Mouse (Mus musculus) layer of hippocampus, postnatal 10 days (tissue): ENCODE data around the gene Edf1. TPM values are rescaled to one million over a fixed set of nuclear protein-coding genes. Genes with fewer than 3 reads are reported as not detected.
"Not testable (repeated sequence)": the region's sequence is repeated elsewhere in the genome, so short reads cannot be mapped to it uniquely, and the experiment has no call there.

Source experiments
- DNase-seq, 2 experiments: peaks; one replicate each; pipeline ENCODE4 v3.0.0; 2021; ENCODE audit warnings: low spot score in 2 of 2
- long read RNA-seq: library from polyadenylated mRNA; stranded (forward); transcript quantifications from one replicate; pipeline ENCODE4 v2.0.0, GENCODE M21; 2023
- total RNA-seq, 2 experiments: library from RNA; stranded (reverse); gene quantifications; 2 replicates each; pipeline ENCODE4 v1.2.3; 2021

Edf1 gene
- total RNA-seq = 100 to 1,000 TPM; 232 to 242 TPM
- long read RNA-seq, transcript Edf1-201 (5 exons, 722 nt) = major isoform, 244 of 277 reads
- long read RNA-seq, transcript Edf1-205 (4 exons, 765 nt) = minor isoform, 9 of 277 reads
- long read RNA-seq, partial matches to known transcripts = 0 of 277 reads
- long read RNA-seq, other reads (novel, unspliced or antisense) = 17 of 277 reads

DNA sequence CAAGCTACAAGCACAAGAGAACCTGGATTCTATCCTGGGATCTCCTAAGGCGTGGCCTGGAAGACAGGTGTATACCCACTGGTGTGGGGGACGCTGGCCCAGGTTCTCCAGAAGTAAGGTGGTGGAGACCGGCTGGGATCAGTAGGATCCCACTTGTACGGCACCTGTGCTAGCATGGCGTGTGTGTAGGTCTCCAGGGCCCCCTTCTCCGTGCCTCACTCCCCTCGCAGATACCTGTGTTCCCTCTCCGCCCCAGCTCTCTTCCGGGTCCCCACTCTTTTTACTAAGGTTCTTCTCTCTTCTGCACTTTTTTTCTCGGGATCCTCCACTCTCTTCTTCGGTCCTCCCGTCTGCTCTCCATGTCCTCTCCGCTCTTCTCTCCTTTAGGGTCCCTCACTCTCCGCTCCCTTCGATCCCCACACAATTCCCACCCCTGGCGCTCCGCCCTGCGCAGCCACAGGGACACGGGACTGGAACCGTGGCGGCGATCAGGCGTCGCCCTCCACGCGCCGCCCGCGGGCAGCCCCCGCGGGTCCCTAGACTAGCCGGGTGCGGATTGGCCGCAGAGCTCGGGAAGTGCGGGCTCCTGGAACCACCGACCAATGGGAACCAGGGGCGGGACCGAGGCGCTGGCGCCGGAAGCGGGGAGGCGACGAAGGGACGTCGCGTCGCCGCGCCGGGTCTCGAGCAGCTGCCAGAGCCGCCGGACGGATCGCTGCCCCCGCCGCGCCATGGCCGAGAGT is at the start of gene Edf1:
Gene Edf1 (plus strand): TSS at position 627 of the 743 bp plus-strand sequence.
- DNase-seq = peak; percentile 93 to 96

GRCm38 (mm10) chr2:25509912-25510311 is 47.7 kb upstream of the Edf1 start:
- no peak for DNase-seq

DNA sequence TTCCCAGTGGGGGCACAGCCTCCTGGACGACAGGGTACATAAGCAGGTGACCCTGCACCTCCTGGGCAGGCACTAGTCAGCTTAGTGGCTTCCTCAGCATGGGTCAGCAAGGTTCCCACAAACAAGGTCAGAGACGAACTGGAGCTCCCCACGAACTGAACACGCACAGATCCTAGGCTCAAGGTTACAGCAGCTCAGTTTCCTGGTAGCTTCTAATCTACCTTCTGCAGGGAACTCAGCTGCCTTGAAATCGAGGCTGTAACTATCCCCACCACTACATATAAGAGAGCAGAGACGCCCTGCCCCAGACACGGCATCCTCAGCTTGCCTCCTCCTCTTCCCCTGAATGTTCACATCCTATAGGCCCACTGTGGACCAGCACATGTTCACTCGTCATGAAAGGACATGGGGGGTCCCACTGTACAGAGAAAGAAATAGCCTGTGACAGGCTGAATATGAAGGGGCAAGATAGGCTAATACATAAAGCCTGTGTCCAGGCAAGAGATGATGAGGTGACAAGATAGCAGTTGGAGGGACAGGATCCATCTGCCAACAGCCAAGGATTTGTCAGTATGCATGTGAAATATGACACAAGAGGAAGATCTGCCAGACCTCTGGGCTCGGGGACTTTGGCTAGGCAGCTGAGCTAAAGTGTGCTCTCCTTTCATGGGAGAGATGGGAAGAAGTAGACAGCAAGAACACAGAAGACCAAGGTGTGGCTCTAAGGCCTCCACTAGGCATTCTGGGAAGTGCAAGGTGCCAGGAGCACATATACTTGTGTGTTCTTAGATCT is 30.9 kb upstream of the Edf1 start:
- no peak for DNase-seq

GRCm38 (mm10) chr2:25533707-25534106 is 23.9 kb upstream of the Edf1 start:
- no peak for DNase-seq

GRCm38 (mm10) chr2:25534178-25534865 is 23.3 kb upstream of the Edf1 start:
- peak; percentile 44 to 47 for DNase-seq

DNA sequence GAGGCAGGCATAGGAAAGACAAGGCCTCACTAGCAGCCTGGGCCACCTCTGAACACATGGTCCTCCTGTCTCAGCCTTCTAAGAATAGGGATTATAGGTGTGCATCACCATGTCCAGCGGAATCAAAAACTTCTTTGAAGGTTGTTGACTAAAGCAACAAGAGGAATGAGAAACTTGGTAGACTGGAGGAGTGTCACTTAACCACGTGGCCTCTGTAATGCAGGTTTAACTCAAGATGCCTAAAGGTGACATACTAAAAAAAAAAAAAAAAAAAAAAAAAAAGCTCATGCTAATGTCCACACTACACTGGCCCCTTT is 22.8 kb upstream of the Edf1 start:
- DNase-seq = no peak

DNA sequence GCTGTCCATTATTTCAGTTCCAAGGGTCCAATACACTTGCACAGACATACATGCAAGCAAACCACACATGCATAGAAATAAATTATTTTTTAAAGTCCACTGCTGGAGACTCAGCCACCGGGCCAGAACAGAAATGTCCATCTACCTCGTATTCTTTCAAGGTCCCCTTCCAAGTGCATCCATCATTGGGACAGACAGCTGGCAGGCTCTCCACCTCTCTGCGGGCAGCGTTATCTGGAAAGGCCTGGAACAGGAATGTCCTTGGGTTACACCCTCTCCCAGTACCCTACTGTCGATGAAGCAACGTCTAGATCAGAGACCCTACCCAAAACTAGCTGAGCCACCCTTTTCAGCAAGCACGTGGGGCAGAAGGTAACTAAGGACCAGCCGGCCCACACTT is 21.1 kb upstream of the Edf1 start:
- no peak for DNase-seq

- no peak for DNase-seq
These were observed 17.1 kb upstream of the Edf1 start for GRCm38 (mm10) chr2:25540541-25540948.

- DNase-seq = no peak
These were observed 15.8 kb upstream of the Edf1 start for GRCm38 (mm10) chr2:25541644-25542367.

DNA sequence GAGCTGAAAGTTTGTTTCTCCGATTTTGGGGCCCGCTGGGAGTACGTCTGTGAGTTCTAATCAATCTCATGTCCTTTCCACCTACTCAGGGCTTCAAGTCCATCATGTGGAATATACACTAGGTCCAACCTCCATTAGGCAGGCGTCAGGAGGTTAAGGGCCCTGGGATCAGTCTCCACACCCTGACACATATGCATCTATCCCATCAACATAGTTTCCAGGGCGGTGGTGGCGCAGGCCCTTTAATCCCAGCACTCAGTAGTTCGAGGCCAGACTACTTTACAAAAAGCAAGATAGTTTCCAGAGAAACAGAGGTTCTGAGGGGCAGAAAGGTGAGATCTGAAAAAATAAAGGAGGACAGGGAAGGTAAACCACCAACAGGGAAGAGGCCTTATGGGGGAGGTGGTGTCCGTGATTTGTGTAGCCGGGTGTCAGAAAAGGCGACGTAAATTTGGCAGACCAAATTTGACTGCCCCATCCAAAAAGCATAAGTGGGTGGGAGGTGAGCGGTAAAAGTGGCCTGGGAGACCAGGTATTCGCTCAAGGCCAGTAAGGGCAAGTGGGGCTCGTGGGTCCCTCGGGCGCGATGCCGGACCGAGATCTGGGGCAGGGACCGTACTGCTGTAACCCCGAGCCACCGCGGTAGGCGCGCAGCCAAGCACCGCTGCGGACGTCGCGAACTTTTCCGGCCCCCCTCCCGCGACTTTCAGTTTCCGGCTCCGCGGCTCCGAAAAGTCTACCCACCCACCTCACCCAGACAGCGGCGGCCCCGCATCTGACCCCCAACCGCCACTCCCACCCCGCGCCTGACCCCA is 11.4 kb upstream of the Edf1 start:
- no peak for DNase-seq

DNA sequence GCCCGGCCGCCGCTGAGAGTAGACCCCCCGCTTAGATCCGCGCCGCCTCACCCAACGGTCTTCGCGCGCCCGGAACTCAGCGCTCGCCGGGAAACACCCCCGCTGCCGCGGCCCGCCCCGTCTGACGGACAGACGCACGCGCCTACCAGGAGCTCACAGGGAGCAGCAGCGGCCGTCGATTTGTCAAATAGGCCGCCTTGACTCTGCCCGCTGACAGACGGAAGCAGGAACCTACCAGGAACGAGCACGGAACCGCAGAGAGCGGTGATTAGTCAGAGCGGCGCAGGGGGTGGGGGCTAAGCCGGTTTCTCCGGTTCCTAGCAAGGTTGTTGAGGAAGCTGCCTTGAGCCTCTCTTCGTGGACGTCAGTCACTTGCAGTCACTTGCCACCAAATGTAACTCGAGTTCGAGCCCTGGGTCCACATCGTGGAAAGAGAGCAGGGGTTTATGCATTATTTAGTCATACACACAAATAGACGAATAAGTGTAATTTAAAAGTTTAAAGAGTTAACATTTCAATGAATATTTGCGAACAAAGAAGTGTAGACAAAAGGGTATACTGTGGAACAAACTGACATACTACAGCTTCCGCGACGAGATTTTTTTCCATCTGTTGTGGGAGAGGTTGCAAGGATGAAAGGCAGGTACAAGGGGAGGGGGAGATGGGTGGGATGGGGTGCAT is 10.7 kb upstream of the Edf1 start, which contains the start of gene Traf2:
Gene Traf2 (minus strand): TSS at position 130 of the 681 bp plus-strand sequence.
- DNase-seq = peak; percentile 99

DNA sequence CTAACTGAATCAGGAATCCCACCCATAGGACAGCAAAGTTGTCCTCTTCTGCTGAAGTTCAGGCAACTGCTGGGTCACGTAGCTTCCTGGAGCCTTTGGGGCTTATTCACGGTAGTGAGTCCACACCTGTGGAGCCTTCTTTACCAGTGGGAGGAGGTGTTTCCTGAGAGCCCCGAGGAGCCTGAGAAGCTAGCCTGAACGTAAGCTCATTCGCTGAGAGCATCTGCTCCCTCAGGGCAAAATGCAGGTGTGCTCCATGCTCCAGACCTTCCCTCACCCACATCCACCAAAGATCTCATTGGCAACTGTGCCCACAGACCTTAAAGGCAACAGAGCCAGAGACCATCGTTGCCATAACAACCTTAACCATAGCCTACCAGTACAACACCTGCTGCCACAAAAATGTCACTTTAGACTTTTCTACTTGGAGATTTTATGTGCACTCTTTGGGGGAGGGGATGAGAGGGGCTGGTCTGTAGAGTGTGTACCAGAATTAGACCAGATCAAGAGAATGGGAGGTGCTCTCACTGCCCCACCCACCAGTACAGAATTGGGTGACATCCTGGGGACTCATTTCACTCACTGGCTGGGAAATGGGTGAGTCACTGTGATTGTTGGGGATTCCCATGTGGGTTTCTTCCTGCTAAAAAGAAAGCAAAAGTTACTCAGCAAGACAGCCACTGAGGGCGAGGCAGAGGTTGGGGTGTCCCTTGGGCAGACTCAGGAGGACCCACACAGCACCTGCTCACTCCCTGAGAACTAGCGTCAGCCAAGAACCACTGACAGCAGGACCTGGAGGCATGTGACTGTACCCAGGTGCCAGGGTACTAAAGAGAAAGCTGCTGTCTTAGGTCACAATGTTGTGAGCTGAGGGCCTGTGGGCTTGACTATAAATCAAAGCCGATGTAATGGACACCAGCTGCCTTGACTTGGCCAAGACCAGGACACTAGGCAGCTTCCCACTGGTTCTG is 8.3 kb upstream of the Edf1 start:
- DNase-seq = no peak

GRCm38 (mm10) chr2:25551186-25551585 is 6.5 kb upstream of the Edf1 start:
- peak in 1 of 2 experiments; percentile 36 for DNase-seq

GRCm38 (mm10) chr2:25553171-25553786 is 4.4 kb upstream of the Edf1 start:
- DNase-seq = not testable (repeated sequence)

DNA sequence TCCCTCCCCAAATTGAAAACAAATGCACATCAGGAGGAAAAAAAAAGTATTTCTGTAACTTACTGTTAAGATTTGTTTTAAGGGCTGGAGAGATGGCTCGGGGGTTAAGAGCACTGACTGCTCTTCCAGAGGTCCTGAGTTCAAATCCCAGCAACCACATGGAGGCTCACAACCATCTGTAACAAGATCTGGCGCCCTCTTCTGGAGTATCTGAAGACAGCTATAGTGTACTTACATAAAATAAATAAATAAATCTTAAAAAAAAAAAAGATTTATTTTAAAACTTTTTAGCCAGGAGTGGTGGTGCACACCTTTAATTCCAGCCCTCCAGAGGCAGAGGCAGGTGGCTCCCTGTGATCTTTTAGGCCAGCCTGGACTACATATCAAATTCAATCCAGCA is 2.2 kb upstream of the Edf1 start:
- DNase-seq = not testable (repeated sequence)

- DNase-seq = no peak
These were observed 1.4 kb upstream of the Edf1 start for GRCm38 (mm10) chr2:25556296-25556695.

DNA sequence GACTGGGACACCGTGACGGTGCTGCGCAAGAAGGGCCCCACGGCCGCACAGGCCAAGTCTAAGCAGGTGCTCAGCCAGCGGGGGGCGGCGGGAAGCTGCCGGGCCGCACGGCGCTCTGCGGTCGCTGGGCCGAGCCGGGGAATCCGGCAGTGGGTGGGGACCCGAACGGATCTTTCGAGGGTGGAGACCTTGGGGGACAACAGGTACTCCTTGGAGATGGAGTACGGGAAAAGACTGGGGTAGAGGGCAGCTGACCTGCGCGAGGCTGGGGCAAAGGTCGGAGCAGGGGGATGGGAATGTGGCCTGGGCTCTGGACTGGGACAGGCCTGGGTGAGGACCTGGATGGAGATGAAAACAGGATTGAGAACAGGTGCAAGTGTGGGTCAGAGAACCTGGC is 315 bp downstream of the Edf1 start:
- DNase-seq = no peak

- no peak for DNase-seq
These were observed 1.1 kb downstream of the Edf1 start for GRCm38 (mm10) chr2:25558774-25559173.
